In genomic region chr5:146679198-146679681, GRCm38 (mm10) we compare ENCODE assay signal across 15 mouse cellular contexts.
DNase-seq lines count a peak whose midpoint lies in the region; ATAC-seq and TF ChIP-seq lines count a peak whose summit lies in the region.
"Had no signal": no experiment of that assay in that cellular context is flagged by ENCODE, and none has a peak within 500 bp of the region (broad histone marks: within the 10 kb centered on the region; RNA-seq: fewer than 3 reads in every experiment).

No protein-coding gene starts in this region.

- DNase-seq in adrenal gland, postnatal 14 days, result peak; percentile 37
- no peak for DNase-seq in adrenal gland, postnatal 36 days
- peak in 1 of 2 experiments; percentile 18 for DNase-seq in spleen, adult 2 months (ENCODE audit: low read depth in 1 of 2, low spot score in 2 of 2)
- no peak for DNase-seq in spleen, adult 12 weeks (ENCODE audit: low spot score)
- DNase-seq in liver, embryonic 14.5 days (ENCODE audit: low read depth in 3 of 3, low spot score in 3 of 3), result peak in 1 of 3 experiments; percentile 68
- no peak for DNase-seq in urinary bladder, postnatal 14 days (ENCODE audit: low spot score)
- no peak for DNase-seq in retina, postnatal 1 day
- DNase-seq: cerebellum, adult 8-10 months; lung, adult 18-20 months; right cerebral cortex, adult 18-20 months had no signal

- TF ChIP-seq POLR2A in spleen, adult 2 months (IDR thresholded peaks at IDR 0.05; ENCODE audit: low read depth, low read length), result no peak

- H3K27ac ChIP-seq in spleen, adult 2 months (ENCODE audit: insufficient read depth, low read length), result peak overlapping the region; percentile 58; the same call in 1 of the 2 replicates
- peak overlapping the region; percentile 88 for H3K27ac ChIP-seq in liver, embryonic 14.5 days
- H3K27ac ChIP-seq in forebrain, embryonic 12.5 days, result no peak overlapping the region
- H3K27ac ChIP-seq: hindbrain, embryonic 15.5 days; macrophage; neural tube, embryonic 13.5 days had no signal

- TF ChIP-seq CTCF in spleen, adult 2 months (IDR thresholded peaks at IDR 0.05; ENCODE audit: extremely low read depth, insufficient read depth, insufficient read length, insufficient replicate concordance), result no peak
- no peak for TF ChIP-seq CTCF in liver, embryonic 14.5 days (IDR thresholded peaks at IDR 0.05; ENCODE audit: low read depth)

- H3K27me3 ChIP-seq in spleen, adult 2 months (ENCODE audit: control insufficient read depth, insufficient read depth, low read length), result no peaks in the 10 kb centered on the region
- no peaks in the 10 kb centered on the region for H3K27me3 ChIP-seq in liver, embryonic 14.5 days (ENCODE audit: control insufficient read depth, insufficient read depth, low read length)
- peaks cover 86% of the 10 kb centered on the region for H3K27me3 ChIP-seq in forebrain, embryonic 12.5 days
- H3K27me3 ChIP-seq: hindbrain, embryonic 15.5 days had no signal

- peak overlapping the region; percentile 0 for H3K9ac ChIP-seq in liver, embryonic 14.5 days (replicated peaks)
- no peak overlapping the region for H3K9ac ChIP-seq in forebrain, embryonic 12.5 days
- H3K9ac ChIP-seq: hindbrain, embryonic 15.5 days; neural tube, embryonic 13.5 days had no signal

- TF ChIP-seq EP300 in liver, embryonic 14.5 days (IDR thresholded peaks at IDR 0.05; ENCODE audit: low read depth), result peak; percentile 77

- H3K4me2 ChIP-seq in liver, embryonic 14.5 days (ENCODE audit: low read depth), result peak overlapping the region; percentile 6
- H3K4me2 ChIP-seq in forebrain, embryonic 12.5 days, result no peak overlapping the region
- H3K4me2 ChIP-seq: hindbrain, embryonic 15.5 days; neural tube, embryonic 13.5 days had no signal

- WGBS in spleen, adult 2 months, result 52% methylated on average over 6 of the region's 6 CpGs
- 25% methylated on average over 6 of the region's 6 CpGs for WGBS in liver, embryonic 14.5 days (ENCODE audit: insufficient replicate concordance)
- 84% methylated on average over 6 of the region's 6 CpGs for WGBS in forebrain, embryonic 12.5 days

- peaks cover 48% of the 10 kb centered on the region; the same call in 1 of the 2 replicates for H3K4me1 ChIP-seq in spleen, adult 2 months (ENCODE audit: control insufficient read depth, insufficient read depth, insufficient read length)
- peaks cover 39 to 57% of the 10 kb centered on the region in 2 experiments for H3K4me1 ChIP-seq in liver, embryonic 14.5 days (replicated peaks; ENCODE audit: control insufficient read depth in 2 of 2, insufficient read depth in 2 of 2, low read length in 1 of 2)
- H3K4me1 ChIP-seq in forebrain, embryonic 12.5 days, result peaks cover 17% of the 10 kb centered on the region; the same call in 1 of the 2 replicates

- ATAC-seq in liver, embryonic 14.5 days (ENCODE audit: insufficient read depth), result peak; percentile 84
- ATAC-seq in forebrain, embryonic 12.5 days (ENCODE audit: low FRiP score), result no peak
- ATAC-seq: midbrain, embryonic 16.5 days had no signal

- H3K4me3 ChIP-seq in spleen, adult 2 months (ENCODE audit: extremely low read depth, insufficient read depth, insufficient read length), result no peak overlapping the region
- H3K4me3 ChIP-seq in liver, embryonic 14.5 days (ENCODE audit: insufficient read depth in 1 of 2, low read depth in 2 of 2, low read length in 2 of 2), result no peak overlapping the region
- no peak overlapping the region for H3K4me3 ChIP-seq in forebrain, embryonic 12.5 days (replicated peaks)
- H3K4me3 ChIP-seq: hindbrain, embryonic 15.5 days; neural tube, embryonic 13.5 days had no signal

- no peaks in the 10 kb centered on the region for H3K36me3 ChIP-seq in spleen, adult 2 months (ENCODE audit: control insufficient read depth, insufficient read depth, low read length)
- no peaks in the 10 kb centered on the region for H3K36me3 ChIP-seq in liver, embryonic 14.5 days (replicated peaks; ENCODE audit: control insufficient read depth, insufficient read depth, low read depth)
- H3K36me3 ChIP-seq in forebrain, embryonic 12.5 days (replicated peaks), result no peaks in the 10 kb centered on the region
- H3K36me3 ChIP-seq: hindbrain, embryonic 15.5 days; neural tube, embryonic 13.5 days had no signal

- no peaks in the 10 kb centered on the region for H3K9me3 ChIP-seq in liver, embryonic 14.5 days (ENCODE audit: control insufficient read depth, low read length)
- H3K9me3 ChIP-seq in forebrain, embryonic 12.5 days, result no peaks in the 10 kb centered on the region
- H3K9me3 ChIP-seq: hindbrain, embryonic 15.5 days; neural tube, embryonic 13.5 days had no signal
